Mouse (Mus musculus): ENCODE measurements around the gene Fbrs. TPM values are rescaled to one million over a fixed set of nuclear protein-coding genes. Genes with fewer than 3 reads are reported as not detected.
A peak's percentile ranks its signal among the peaks of the same experiment; 100 is the strongest.
"Not testable (repeated sequence)": the region's sequence is repeated elsewhere in the genome, so short reads cannot be mapped to it uniquely, and the experiment has no call there.

The Fbrs gene
- polyA plus RNA-seq, 1 experiment from 2014 or later: 12.3 TPM

DNA sequence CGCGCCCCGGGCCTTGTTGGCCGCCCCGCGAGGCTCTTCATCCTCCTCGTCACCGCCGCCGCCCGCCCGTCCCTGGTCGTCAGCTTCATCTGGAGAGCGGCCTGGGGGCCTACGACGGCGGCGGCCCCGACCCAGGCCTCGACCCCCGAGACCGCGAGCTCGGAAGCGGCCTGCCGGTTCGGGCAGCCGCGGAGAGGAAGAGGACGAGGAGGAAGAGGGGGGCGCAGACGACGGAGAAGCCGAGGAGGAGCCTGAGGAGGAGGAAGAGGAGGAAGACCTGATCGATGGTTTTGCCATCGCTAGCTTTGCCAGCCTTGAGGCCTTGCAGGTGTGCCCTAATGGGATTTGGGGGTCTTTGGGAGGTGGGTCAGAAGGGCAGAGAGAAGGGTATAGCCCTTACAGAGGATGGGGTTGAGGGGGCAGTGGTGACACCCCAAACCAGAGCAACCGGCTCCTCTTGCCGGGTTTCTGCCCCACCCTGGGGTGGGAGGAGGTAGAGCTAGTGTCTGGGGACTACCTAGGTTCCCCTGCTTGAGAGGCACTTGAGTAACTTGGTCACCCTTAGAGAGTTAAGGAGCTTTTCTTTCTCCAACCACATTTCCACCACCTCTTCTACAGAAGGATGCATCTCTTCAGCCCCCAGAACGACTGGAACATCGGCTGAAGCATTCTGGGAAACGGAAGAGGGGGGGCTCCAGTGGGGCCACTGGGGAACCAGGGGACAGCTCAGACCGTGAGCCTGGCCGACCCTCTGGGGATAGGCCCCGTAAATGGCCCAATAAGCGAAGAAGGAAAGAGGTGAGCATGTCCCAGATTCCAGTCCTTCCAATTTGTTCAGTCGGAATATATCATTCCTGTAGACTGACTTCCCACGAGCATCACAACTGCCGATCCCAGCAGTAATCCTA lies 573 bp downstream of the Fbrs start:
- whole genome bisulfite sequencing: 7% methylated on average over 47 of the region's 48 CpGs
- no peak for ATAC-seq (ENCODE audit: low FRiP score)
- H3K4me3 ChIP-seq (replicated peaks): peak overlapping the region; percentile 99

DNA sequence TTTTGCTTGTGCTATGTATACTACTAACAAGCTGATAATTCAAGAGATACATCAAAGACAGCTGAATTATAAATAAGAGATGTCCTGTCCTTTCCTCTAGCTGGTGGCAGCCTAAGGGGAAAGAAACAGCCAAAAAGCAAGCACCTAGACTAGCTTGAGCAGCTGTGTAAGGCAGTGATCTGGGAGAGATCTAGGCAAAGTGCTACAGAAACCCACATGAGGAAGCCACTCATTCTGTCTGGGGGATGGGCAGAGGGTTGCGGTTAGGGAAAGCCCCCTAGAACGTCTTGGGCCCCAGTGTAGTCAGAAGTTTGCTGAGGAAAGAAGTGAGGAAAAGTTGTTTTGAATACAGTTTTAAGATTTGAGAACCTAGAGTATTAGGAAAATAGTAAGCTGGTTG lies 1.3 kb downstream of the Fbrs start:
- 77% methylated on average over 2 of the region's 2 CpGs for WGBS
- Histone ChIP-seq H3K27me3 (no peaks in the 10 kb centered on the region), H3K4me1 (peaks cover 31% of the 10 kb centered on the region), H3K36me3 (replicated peaks) (peaks cover 50% of the 10 kb centered on the region), H3K4me3 (replicated peaks) (peak overlapping the region; percentile 99), H3K9me3 (no peaks in the 10 kb centered on the region), H3K4me2 (peak overlapping the region; percentile 98), H3K9ac (peak overlapping the region; percentile 98), H3K27ac (no peak overlapping the region)
- no peak for ATAC-seq (ENCODE audit: low FRiP score)

More for the DNA sequence above, 573 bp downstream of the Fbrs start:
- H3K27ac ChIP-seq: peak overlapping the region; percentile 97
- no peaks in the 10 kb centered on the region for H3K9me3 ChIP-seq
- no peaks in the 10 kb centered on the region for H3K27me3 ChIP-seq
- H3K9ac ChIP-seq: peak overlapping the region; percentile 98
- peaks cover 31% of the 10 kb centered on the region for H3K4me1 ChIP-seq
- peak overlapping the region; percentile 98 for H3K4me2 ChIP-seq
- H3K36me3 ChIP-seq (replicated peaks): peaks cover 50% of the 10 kb centered on the region

DNA sequence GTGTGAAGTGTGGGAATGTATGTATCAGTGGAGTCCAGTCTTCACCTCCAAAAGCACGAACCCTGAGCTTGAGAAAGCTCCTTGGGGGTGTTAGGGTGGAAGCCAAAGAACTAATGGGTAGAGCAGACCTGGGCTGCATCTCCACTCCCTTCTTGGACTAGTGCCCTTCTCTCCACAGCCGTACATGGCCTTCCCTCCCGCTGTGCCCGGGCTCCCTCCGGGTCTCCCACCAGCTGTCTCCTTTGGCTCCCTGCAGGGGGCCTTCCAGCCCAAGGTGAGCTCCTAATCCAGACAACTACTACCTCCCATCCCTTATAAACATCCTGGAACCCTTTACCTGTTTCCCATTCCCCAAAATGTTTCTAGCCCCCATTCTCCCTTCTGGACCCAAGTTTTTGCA lies 6.4 kb downstream of the Fbrs start:
- Histone ChIP-seq H3K27ac (no peak overlapping the region), H3K4me2 (no peak overlapping the region), H3K4me1 (peaks cover 9% of the 10 kb centered on the region), H3K9me3 (no peaks in the 10 kb centered on the region), H3K9ac (no peak overlapping the region), H3K27me3 (no peaks in the 10 kb centered on the region), H3K4me3 (replicated peaks) (no peak overlapping the region), H3K36me3 (replicated peaks) (peaks cover 82% of the 10 kb centered on the region)
- WGBS: 80% methylated on average over 5 of the region's 5 CpGs
- no peak for ATAC-seq (ENCODE audit: low FRiP score)

DNA sequence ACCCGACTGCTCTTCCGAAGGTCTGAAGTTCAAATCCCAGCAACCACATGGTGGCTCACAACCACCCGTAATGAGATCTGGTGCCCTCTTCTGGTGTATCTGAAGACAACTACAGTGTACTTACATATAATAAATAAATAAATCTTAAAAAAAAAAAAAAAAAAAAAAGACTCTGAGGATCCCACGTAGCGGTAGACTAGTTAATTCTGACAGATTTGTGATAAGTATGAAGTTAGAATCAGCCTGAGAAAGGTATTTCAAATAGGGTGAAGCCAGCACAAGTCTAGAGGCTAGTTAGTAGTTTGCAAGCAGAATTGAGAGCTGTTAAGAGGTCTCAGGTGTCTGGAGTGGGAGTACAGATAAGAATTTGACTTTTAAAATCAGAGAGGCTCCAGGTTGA lies 9.4 kb downstream of the Fbrs start:
- ATAC-seq (ENCODE audit: low FRiP score); H3K27ac ChIP-seq; H3K4me3 ChIP-seq (replicated peaks); H3K27me3 ChIP-seq; H3K9me3 ChIP-seq; H3K4me1 ChIP-seq; H3K4me2 ChIP-seq; H3K9ac ChIP-seq: not testable (repeated sequence)
- peaks cover 87% of the 10 kb centered on the region for H3K36me3 ChIP-seq (replicated peaks)
- WGBS: 95% methylated on average over 4 of the region's 5 CpGs

DNA sequence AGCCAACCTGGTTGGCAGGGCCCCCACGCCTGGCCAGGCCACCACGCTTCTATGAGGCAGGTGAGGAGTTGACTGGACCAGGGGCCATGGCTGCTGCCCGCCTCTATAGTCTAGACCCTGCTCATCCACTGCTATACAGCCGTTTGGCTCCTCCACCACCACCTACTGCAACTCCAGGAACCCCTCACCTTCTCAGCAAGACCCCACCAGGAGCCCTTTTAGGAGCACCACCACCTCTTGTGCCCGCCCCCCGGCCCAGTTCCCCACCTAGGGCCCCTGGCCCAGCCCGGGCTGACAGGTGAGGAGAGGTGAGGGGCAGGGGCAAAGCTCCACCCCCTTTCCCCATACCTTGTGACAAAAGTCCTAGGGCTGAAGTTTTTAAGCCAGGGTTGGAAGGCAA lies 11.0 kb downstream of the Fbrs start:
- H3K9ac ChIP-seq: no peak overlapping the region
- H3K4me2 ChIP-seq: no peak overlapping the region
- no peaks in the 10 kb centered on the region for H3K27me3 ChIP-seq
- H3K4me1 ChIP-seq: no peaks in the 10 kb centered on the region
- H3K4me3 ChIP-seq (replicated peaks): no peak overlapping the region
- peaks cover 71% of the 10 kb centered on the region for H3K36me3 ChIP-seq (replicated peaks)
- 92% methylated on average over 7 of the region's 7 CpGs for WGBS
- H3K9me3 ChIP-seq: no peaks in the 10 kb centered on the region
- no peak for ATAC-seq (ENCODE audit: low FRiP score)
- no peak overlapping the region for H3K27ac ChIP-seq

DNA sequence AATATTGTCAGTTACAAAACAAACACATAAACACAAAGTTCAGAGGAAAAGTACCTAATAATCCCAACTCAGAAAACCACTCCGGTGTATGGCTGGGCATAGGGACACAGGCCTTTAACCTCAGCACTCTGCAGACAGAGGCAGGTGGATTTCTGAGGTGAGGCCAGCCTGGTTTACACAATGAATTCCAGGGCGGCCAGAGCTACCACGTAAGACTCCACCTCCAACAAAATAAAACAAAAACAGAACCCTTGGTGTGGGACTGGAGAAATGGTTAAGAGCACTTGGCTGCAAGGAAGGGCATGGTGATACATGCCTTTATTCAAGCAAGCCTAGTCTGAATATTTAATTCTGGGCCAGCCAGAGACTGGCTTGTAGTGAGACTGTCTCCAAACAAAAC lies 12.8 kb downstream of the Fbrs start:
- WGBS: 96% methylated on average over 3 of the region's 3 CpGs
- H3K27ac ChIP-seq: no peak overlapping the region
- no peaks in the 10 kb centered on the region for H3K27me3 ChIP-seq
- no peaks in the 10 kb centered on the region for H3K9me3 ChIP-seq
- H3K4me2 ChIP-seq: no peak overlapping the region
- no peaks in the 10 kb centered on the region for H3K4me1 ChIP-seq
- ATAC-seq (ENCODE audit: low FRiP score): no peak
- no peak overlapping the region for H3K4me3 ChIP-seq (replicated peaks)
- H3K36me3 ChIP-seq (replicated peaks): peaks cover 53% of the 10 kb centered on the region
- no peak overlapping the region for H3K9ac ChIP-seq

DNA sequence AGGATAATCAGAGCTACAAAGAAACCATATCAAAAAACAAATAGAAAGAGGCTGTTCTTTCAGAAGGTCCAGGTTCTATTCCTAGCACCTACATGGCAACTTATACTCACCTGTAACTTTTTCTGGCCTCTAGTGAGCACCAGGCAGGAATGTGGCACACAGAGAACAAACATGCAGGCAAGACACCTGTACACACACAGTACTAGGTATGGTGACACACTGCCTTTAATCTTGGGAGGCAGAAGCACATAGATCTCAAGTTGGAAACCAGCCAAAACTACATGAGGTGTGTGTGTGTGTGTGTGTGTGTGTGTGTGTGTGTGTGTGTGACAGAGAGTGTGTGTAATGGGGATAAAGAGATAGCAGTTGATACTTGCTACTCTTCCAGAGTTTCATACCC lies 15.6 kb downstream of the Fbrs start:
- Histone ChIP-seq H3K4me2 (no peak overlapping the region), H3K36me3 (replicated peaks) (peaks cover 28% of the 10 kb centered on the region), H3K27ac (no peak overlapping the region)

DNA sequence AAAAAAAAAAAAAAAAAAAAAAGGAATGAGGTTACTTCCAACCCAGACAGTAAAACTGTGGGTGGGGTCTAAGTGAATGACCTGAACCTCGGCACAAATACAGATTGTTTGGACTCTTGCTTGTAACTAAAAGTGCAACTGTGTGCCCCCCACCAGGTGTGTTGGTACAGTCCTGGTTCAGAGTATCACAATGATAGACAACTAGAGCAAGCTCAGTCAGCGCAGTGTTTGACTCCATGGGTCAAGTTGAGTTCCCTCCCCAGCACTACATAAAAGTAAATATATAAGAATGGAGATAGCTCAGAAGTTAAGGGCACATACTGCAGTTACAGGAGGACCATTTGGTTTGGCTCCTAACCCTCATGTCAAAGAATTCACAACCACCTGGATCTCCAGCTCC lies 18.4 kb downstream of the Fbrs start:
- Histone ChIP-seq H3K4me3 (replicated peaks) (no peak overlapping the region), H3K27me3 (no peaks in the 10 kb centered on the region), H3K36me3 (replicated peaks) (0 out of 2 replicates have a peak, but pooled peaks cover 2% of the 10 kb centered on the region), H3K4me2 (no peak overlapping the region), H3K9me3 (no peaks in the 10 kb centered on the region), H3K9ac (no peak overlapping the region), H3K27ac (no peak overlapping the region), H3K4me1 (no peaks in the 10 kb centered on the region)
- no peak for ATAC-seq (ENCODE audit: low FRiP score)
- WGBS: 93% methylated on average over 2 of the region's 2 CpGs

More for the DNA sequence above, 15.6 kb downstream of the Fbrs start:
- H3K4me3 ChIP-seq (replicated peaks): no peak overlapping the region
- no peaks in the 10 kb centered on the region for H3K4me1 ChIP-seq
- no peaks in the 10 kb centered on the region for H3K27me3 ChIP-seq
- no peak overlapping the region for H3K9ac ChIP-seq
- H3K9me3 ChIP-seq: no peaks in the 10 kb centered on the region
- ATAC-seq (ENCODE audit: low FRiP score): no peak

DNA sequence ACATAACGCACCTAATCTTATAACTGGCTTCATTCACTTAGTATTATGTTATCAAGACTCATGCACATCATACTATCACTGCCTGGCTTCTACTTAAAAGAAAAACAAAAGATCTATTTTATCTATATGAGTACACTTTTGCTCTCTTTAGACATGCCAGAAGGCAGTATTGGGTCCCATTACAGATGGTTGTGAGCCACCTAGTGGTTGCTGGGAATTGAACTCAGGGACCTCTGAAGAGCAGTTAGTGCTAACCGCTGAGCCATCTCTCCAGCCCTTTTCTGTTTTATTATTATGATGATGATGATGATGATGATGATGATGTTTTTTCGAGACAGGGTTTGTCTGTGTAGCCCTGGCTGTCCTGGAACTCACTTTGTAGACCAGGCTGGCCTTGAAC lies 19.4 kb downstream of the Fbrs start:
- H3K4me2 ChIP-seq: no peak overlapping the region
- no peaks in the 10 kb centered on the region for H3K36me3 ChIP-seq (replicated peaks)
- H3K4me3 ChIP-seq (replicated peaks): no peak overlapping the region
- no peaks in the 10 kb centered on the region for H3K27me3 ChIP-seq
- 46% methylated on average over 3 of the region's 3 CpGs for WGBS
- ATAC-seq (ENCODE audit: low FRiP score): no peak
- no peak overlapping the region for H3K9ac ChIP-seq
- no peak overlapping the region for H3K27ac ChIP-seq
- no peaks in the 10 kb centered on the region for H3K9me3 ChIP-seq
- no peaks in the 10 kb centered on the region for H3K4me1 ChIP-seq

DNA sequence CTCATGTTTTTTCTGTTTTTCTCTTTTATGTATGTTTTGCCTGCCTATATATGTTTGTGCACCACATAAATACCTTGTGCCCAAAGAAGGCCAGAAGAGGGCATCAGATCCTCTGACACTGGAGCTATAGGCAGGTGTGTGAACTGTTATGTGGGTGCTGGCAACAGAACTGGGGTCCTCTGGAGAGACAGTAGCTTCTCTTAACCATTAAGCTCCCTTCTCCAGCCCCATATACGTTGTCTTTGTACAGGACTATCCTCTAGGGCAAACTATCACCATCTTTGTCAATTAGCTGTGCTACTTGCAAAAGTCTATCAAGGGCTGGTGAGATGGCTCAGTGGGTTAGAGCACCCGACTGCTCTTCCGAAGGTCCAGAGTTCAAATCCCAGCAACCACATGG lies 29.3 kb downstream of the Fbrs start:
- H3K27me3 ChIP-seq: no peaks in the 10 kb centered on the region
- no peak overlapping the region for H3K4me2 ChIP-seq
- H3K4me1 ChIP-seq: peaks cover 13% of the 10 kb centered on the region
- 97% methylated on average over 3 of the region's 3 CpGs for WGBS
- H3K36me3 ChIP-seq (replicated peaks): no peaks in the 10 kb centered on the region
- H3K27ac ChIP-seq: no peak overlapping the region
- no peak for ATAC-seq (ENCODE audit: low FRiP score)
- H3K9ac ChIP-seq: no peak overlapping the region
- no peaks in the 10 kb centered on the region for H3K9me3 ChIP-seq
- H3K4me3 ChIP-seq (replicated peaks): no peak overlapping the region

DNA sequence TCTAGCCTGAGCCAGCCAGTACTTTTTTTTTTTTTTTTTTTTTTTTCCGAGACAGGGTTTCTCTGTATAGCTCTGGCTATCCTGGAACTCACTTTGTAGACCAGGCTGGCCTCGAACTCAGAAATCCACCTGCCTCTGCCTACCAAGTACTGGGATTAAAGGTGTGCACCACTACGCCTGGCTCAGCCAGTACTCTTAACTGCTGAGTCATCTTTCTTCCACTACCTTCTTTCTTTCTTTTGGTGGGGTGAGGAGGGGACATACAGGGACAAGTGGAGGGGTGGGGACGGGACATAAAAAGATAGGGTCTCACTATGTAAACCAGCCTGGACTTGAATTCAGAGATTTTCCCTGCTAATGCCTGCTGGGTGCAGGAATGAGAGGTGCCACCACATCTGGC lies 30.8 kb downstream of the Fbrs start:
- H3K27ac ChIP-seq; H3K27me3 ChIP-seq; H3K9me3 ChIP-seq; H3K4me3 ChIP-seq (replicated peaks); H3K36me3 ChIP-seq (replicated peaks); H3K4me2 ChIP-seq; ATAC-seq (ENCODE audit: low FRiP score); H3K9ac ChIP-seq: not testable (repeated sequence)
- H3K4me1 ChIP-seq: peaks cover 22% of the 10 kb centered on the region
- WGBS: 87% methylated on average over 4 of the region's 4 CpGs

DNA sequence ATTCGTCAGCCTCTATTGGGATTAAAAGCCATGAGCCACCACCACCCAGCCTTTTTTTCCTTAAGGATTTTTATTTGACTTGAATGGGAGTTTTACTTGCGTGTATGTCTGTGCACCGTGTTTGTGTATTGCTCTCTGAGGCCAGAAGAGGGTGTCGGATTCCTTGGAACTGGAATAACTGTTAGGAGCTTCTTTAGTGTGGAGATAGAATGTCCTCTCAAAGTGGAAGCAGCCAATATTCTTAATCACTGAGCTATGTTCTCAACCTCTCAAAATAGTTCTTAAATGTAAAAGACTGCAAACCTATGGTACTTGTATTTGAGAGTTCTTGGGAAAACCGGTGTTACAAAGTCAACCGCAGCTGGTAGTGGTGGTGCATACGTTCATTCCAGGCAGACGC lies 32.2 kb downstream of the Fbrs start:
- Histone ChIP-seq H3K4me1 (peaks cover 22% of the 10 kb centered on the region), H3K9me3 (no peaks in the 10 kb centered on the region), H3K27ac (peak overlapping the region; percentile 98), H3K27me3 (no peaks in the 10 kb centered on the region), H3K36me3 (replicated peaks) (peaks cover 15% of the 10 kb centered on the region), H3K4me2 (peak overlapping the region; percentile 66), H3K9ac (0 out of 2 replicates have a peak overlapping the region, but pooled peaks have one; percentile 88), H3K4me3 (replicated peaks) (peak overlapping the region; percentile 85)
- WGBS: 35% methylated on average over 8 of the region's 8 CpGs
- no peak for ATAC-seq (ENCODE audit: low FRiP score)

DNA sequence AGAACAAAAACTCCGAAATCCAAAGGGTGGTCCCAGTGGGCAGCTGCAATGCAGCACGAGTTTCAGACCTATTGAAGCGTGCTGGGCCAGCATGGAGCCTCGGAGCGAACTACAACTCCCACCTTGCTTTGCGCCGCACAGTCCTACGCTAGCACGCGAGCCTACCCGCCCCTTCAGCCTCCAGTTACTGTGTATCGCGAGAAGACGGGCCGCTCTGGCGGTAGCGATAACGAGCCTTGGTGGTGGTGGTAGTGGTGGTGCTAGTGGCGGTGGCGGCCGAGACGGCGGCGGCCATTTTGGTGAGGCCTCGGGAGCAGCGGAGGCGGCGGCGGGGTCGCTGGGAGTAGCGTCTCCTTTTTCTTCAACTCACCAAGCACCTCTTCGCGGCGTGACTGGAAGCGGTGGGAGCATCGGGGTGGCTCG lies 32.8 kb downstream of the Fbrs start, which contains the start of gene Srcap:
TSS of gene Srcap (plus strand) at position 176 of the 423 bp plus-strand sequence.
- Histone ChIP-seq H3K27ac (peak within 1 kb of the TSS; percentile 98), H3K4me2 (peak within 1 kb of the TSS; percentile 66), H3K27me3 (no peaks in the 10 kb centered on the region), H3K9me3 (no peaks in the 10 kb centered on the region), H3K4me3 (replicated peaks) (peak within 1 kb of the TSS; percentile 85), H3K9ac (peak within 1 kb of the TSS; percentile 88), H3K36me3 (replicated peaks) (peaks cover 21% of the 10 kb centered on the region), H3K4me1 (peaks cover 22% of the 10 kb centered on the region)
- peak; percentile 98 for ATAC-seq (ENCODE audit: low FRiP score)
- WGBS: under 1% methylated on average over 37 of the region's 37 CpGs
